Mouse (Mus musculus): ENCODE data around the gene Hapln4. TPM values are rescaled to one million over a fixed set of nuclear protein-coding genes. Genes with fewer than 3 reads are reported as not detected.

Hapln4 gene
- total RNA-seq, 2 experiments from 2014 or later = 78.4 to 95.6 TPM

- intact Hi-C loops (cut with DNase I) = loop anchor here (2.0 kb wide), 2 partner anchors 39 to 77 kb away; no protein-coding TSS in a partner anchor
- DNase-seq (ENCODE audit: low spot score in 2 of 2) = no peak
Observed at GRCm38 (mm10) chr8:70089296-70089960, 6.2 kb downstream of the Hapln4 start.

DNA sequence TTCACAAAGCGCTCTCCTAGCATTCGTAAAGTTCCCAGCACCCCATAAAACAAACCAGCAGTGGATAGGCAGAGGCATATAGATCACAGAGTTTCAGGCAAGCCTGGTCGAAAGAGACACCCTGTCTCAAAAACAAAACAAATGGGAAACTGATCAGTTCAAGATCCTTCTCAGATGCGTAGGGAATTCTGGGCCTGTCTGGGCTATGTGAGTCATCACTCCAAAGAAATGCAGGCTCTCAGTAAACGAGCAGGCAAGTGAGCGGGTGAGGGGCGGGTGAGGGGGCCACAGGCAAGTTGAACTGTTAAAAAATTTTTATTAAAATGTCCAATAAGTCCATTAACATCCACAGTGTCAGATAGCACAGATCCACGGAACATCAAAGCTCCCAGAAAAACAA lies 9.5 kb downstream of the Hapln4 start:
- intact Hi-C loops (cut with DNase I) = no loop called here
- DNase-seq (ENCODE audit: low spot score in 2 of 2) = no peak

- DNase-seq (ENCODE audit: low spot score in 2 of 2) = peak in 1 of 2 experiments; percentile 49
Observed at GRCm38 (mm10) chr8:70099276-70099675, 16.0 kb downstream of the Hapln4 start.

GRCm38 (mm10) chr8:70100241-70100640 lies 17.0 kb downstream of the Hapln4 start:
- DNase-seq (ENCODE audit: low spot score in 2 of 2) = peak in 1 of 2 experiments; percentile 65
- intact Hi-C loops (cut with DNase I) = no loop called here

More at GRCm38 (mm10) chr8:70099276-70099675, 16.0 kb downstream of the Hapln4 start:
- intact Hi-C loops (cut with DNase I) = no loop called here

DNA sequence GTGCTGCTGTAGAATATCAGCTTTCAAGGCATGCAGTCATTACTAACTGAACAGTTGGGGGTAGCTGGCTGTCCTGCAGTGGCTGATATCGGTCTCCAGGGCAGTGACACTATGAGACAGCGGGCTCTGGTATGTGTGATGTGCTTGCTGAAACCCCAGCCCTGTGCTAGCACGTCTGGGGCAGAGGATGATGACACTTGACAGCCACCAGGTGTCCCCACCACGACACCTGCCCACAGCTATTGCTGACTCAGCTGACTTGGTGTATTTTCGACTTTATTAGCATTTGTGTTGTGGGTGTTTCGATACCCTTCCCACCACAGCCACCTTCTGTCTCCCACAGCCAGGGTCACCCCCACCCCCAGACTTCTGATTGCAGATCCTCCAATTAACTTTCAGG lies 21.2 kb downstream of the Hapln4 start:
- intact Hi-C loops (cut with DNase I) = no loop called here
- no peak for DNase-seq (ENCODE audit: low spot score in 2 of 2)

DNA sequence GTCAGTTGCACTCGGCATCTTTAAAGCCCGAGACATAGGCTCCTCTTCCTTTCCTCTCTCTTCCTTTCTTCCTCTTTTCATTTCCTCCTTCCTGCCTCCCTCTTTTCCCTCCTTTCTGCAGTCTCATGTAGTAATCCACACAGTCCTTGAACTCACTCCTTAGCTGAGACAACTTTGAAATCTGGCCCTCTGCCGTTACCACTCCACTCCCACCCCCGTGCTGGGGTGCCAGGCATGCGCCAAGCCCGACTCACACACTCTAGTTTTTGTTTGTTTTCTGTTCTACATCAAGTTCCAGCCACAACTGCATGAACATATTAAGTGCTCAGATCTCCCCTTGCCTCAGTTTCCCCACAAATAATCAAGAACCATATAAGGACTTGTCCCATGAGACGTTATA lies 21.7 kb downstream of the Hapln4 start:
- intact Hi-C loops (cut with DNase I) = no loop called here
- DNase-seq (ENCODE audit: low spot score in 2 of 2) = no peak

- no peak for DNase-seq (ENCODE audit: low spot score in 2 of 2)
- intact Hi-C loops (cut with DNase I) = no loop called here
Observed at GRCm38 (mm10) chr8:70110451-70110850, 27.2 kb downstream of the Hapln4 start.

GRCm38 (mm10) chr8:70111192-70111795 lies 28.0 kb downstream of the Hapln4 start:
- DNase-seq (ENCODE audit: low spot score in 2 of 2) = no peak
- intact Hi-C loops (cut with DNase I) = no loop called here

DNA sequence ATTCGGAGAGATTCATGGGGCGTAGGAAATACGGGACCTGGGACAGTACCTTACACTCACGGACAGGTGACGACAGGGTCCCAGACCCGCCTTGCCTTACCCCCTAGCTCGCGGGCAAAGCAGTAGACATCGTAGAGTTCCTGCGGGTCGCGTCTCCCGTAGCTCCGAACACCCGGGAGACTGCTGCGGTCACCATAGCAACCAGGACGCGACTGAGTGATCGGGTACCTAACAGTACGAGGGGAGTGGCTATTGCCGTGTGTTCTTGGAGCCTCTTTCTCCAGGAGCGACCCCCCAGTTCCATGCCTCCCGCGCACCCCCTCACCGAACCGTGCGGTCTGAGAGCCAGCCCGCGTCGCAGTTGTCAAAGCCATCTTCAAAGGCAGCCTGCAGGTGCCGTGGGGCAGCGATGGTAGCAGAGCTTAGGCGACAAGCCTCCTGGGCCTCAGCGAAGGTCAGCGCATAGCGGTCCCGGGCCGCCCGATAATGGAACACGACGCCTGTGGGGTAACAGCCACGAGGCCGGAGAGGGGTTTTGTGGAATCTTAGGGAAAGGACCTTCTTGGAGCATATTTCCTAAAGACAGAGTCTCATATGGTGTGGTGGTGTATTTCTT lies 29.3 kb downstream of the Hapln4 start:
- intact Hi-C loops (cut with DNase I) = no loop called here
- no peak for DNase-seq (ENCODE audit: low spot score in 2 of 2)

DNA sequence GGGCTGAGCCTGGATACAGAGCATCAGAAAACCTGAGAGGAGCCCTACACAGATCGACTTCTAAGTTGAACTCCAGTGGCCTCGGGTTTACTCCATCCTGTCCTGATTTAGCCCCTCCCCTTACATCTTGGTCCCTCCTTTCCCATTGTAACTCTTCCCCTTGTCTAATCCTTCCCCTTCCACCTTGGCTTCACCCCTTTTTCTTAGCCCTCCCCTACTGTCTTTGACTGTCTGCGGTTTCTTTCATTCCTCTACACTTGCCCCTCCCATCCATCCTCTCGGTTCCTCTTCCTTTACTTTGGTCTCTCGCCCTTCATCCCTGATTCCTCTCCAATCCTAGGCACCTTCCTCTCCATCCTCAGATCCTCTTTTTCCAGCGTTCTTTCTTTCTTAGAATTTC lies 31.2 kb downstream of the Hapln4 start:
- intact Hi-C loops (cut with DNase I) = no loop called here

DNA sequence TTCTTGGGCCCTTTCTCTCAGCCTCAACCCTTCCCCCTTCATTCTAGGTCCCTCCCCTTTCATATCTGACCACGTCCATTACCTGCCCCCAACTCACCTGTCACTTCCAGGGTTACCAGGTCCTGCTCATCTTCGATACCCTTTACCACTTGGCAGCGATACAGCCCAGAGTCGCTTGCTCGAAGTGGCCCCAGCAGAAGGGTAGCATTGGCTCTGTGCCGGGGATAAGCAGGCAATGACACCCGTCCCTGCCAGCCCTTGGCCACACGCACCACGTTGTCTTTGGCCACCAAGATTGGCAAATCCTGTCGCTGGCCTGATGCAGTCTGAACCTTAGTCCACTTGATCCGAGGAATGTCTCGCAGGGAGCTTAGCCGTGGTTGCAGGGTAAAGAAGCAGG lies 31.6 kb downstream of the Hapln4 start:
- no peak for DNase-seq (ENCODE audit: low spot score in 2 of 2)
- intact Hi-C loops (cut with DNase I) = no loop called here

More for the DNA sequence above, 31.2 kb downstream of the Hapln4 start:
- DNase-seq (ENCODE audit: low spot score in 2 of 2) = no peak

DNA sequence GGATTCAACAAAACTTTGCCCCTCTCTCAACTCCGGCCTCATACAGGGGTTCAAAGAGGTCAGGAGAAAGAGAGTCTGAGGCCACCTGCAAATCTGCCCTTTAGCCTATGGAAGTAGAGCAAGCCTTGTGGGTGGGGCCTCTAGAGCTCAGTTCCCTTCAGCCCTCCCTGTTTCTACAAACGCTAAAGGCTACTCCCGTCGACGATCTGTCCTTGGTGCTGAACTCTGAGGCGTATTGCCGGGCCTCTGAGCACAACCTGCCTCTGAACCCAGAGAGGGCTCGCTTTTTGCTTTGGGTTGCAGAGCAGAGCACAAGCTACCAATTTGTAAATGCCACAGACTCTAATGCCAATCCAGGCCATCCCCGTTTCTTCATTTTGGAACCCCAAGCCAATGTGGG lies 34.4 kb downstream of the Hapln4 start:
- no peak for DNase-seq (ENCODE audit: low spot score in 2 of 2)
- intact Hi-C loops (cut with DNase I) = no loop called here

DNA sequence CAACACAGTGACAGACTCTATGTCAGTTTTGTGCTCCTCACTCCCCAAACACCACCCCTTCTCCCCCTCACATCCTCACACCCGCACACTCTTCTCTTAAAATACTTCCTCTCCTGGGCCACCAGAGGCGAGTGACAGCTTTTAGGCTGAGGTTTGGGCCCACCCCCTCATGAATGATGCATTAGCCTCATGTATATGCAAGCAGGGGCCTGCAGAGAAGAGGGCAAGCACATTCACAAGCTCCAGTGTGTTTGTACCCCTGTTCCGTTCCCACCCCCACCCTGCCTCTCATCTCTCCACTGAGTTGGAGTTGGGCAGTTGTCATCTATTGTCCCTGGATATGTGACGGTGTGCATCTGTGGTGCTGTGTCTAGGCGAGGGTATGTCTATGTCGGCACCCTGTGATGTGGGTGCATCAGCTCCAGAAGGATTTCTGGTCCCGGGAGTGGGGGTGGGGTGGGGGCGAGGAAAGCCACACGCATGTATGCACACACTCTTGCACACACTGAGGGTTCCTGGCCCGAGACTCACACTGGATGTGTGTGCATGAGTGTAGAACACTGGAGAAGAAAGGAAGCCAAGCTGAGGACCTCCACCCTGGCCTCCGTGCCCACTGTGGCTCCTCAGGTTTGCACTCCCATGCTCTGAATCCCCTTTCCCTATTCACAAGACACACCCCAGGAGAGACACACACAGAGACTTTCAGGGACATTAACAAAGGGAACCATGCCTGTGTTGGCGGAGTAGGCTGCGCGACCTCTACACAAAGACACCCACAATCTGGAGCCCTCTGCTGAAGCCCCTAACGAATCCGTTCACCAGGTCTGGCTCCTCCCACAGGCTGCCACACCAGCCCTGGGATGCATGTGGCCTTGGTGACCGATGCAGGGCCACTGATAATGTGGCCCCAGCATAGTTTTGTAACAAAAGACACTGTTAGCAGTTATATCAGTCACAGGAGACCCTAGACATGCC lies 35.8 kb downstream of the Hapln4 start:
- intact Hi-C loops (cut with DNase I) = no loop called here
- DNase-seq (ENCODE audit: low spot score in 2 of 2) = peak; percentile 74 to 81

GRCm38 (mm10) chr8:70120667-70121066 lies 37.4 kb downstream of the Hapln4 start, which contains the start of gene Ncan:
Gene Ncan (minus strand): TSS chr8:70120873.
- intact Hi-C loops (cut with DNase I) = loop anchor here (10.0 kb wide), 1 partner anchor 206 kb away; no protein-coding TSS in a partner anchor

GRCm38 (mm10) chr8:70122863-70123262 lies 39.6 kb downstream of the Hapln4 start:
- intact Hi-C loops (cut with DNase I) = loop anchor here (2.0 to 10.0 kb wide), 2 partner anchors 38 to 208 kb away; no protein-coding TSS in a partner anchor
- no peak for DNase-seq (ENCODE audit: low spot score in 2 of 2)

More at GRCm38 (mm10) chr8:70120667-70121066, 37.4 kb downstream of the Hapln4 start, which contains the start of gene Ncan:
- DNase-seq (ENCODE audit: low spot score in 2 of 2) = peak; percentile 90 to 91

GRCm38 (mm10) chr8:70124992-70125391 lies 41.7 kb downstream of the Hapln4 start:
- DNase-seq (ENCODE audit: low spot score in 2 of 2) = no peak
- intact Hi-C loops (cut with DNase I) = loop anchor here (10.0 kb wide), 1 partner anchor 210 kb away; no protein-coding TSS in a partner anchor

DNA sequence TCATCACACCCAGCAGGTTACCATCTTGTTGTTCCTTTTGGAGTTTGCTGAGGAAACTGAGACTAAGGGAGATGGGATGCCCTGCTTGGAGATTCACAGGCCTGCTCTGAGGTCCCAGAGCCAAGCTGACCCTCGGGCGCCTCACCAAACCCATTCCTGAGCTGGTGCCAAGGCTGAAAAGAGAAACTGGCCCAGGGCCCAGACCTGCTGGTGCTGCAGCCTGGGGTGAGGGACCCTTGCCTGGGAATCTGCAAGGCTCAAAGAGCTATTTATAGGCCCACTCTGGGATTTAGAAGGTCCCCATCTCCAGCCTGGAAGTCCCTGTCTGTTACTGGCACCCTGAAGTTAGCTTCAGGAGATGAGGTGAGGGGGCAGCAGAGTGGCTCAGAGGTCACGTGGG lies 45.2 kb downstream of the Hapln4 start:
- intact Hi-C loops (cut with DNase I) = loop anchor here (2.0 to 10.0 kb wide), 2 partner anchors 40 to 214 kb away; no protein-coding TSS in a partner anchor

GRCm38 (mm10) chr8:70129309-70129952 lies 46.2 kb downstream of the Hapln4 start:
- peak; percentile 64 to 68 for DNase-seq (ENCODE audit: low spot score in 2 of 2)
- intact Hi-C loops (cut with DNase I) = loop anchor here (2.0 to 10.0 kb wide), 2 partner anchors 41 to 215 kb away; no protein-coding TSS in a partner anchor

More for the DNA sequence above, 45.2 kb downstream of the Hapln4 start:
- peak in 1 of 2 experiments; percentile 51 for DNase-seq (ENCODE audit: low spot score in 2 of 2)

DNA sequence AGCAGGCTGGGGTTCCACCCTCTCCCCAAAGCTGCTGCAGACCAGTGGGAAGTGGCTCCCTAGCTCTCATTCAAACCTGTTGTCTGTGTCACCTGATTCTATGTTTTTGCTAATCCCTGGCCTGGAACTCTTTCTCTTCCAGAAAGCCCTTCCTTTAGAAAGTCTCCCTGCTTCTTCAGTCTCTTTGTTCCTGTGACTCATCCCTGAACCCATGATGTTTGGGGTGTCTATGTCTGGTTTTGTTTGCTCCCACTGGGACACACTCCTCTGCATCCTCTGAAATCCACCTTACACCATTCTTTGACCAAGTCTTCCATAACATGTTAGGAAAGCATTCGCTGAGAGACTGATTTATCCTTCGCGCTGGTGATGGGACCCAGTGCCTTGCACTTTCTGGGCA lies 46.8 kb downstream of the Hapln4 start:
- intact Hi-C loops (cut with DNase I) = no loop called here
- DNase-seq (ENCODE audit: low spot score in 2 of 2) = no peak
